Mouse (Mus musculus): ENCODE results near the gene Ddc. TPM values are rescaled to one million over a fixed set of nuclear protein-coding genes. Genes with fewer than 3 reads are reported as not detected.

Ddc gene
- 20.4 and 21.1 TPM in 2 replicates for polyA plus RNA-seq (2015; fragmentation: Nextera tagmentation; extraction: Ambion mirVana)

DNA sequence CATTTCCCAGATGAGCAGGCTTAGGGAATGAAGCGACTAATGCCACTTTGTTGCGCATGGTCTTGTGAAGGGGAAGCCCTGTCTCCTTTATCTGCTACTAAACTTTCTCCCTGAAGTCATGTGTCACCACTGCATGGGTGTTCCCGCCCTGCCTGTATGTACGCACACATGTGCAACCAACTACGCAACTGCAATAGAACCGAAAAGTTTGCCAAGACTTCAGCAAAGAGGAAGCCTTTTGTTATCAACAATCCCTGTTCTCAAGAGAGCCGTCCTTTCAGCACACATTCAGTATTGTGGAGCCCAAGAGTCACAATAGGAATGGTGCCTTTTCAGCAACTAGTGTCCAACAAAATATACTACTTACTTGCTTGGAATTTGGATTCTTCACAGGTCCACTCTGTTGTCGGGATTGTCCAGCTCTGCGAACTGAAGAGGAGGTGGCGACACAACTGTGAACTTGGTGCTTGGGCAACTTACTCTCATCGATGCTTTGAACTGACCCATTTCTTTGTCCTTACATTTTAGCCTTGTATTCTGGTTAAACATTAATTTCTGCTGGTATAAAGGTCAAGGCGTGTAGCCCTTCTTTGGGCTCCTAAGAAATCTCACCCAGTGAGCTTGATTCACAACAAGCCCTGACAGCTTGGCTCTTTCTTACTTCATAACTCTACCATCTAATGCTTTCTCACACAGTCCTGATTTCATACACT, at the start of gene Ddc:
Gene Ddc, minus strand, starts transcription at position 500 of the 713 bp plus-strand sequence.
- ATAC-seq (replicated peaks) = no peak
- Histone ChIP-seq H3K9ac (no peak within 1 kb of the TSS), H3K4me2 (no peak within 1 kb of the TSS), H3K27me3 (replicated peaks) (no peaks in the 10 kb centered on the region), H3K27ac (no peak within 1 kb of the TSS), H3K4me3 (no peak within 1 kb of the TSS), H3K4me1 (no peaks in the 10 kb centered on the region), H3K36me3 (replicated peaks) (no peaks in the 10 kb centered on the region), H3K9me3 (no peaks in the 10 kb centered on the region)
- 81% methylated on average over 12 of the region's 12 CpGs for WGBS

DNA sequence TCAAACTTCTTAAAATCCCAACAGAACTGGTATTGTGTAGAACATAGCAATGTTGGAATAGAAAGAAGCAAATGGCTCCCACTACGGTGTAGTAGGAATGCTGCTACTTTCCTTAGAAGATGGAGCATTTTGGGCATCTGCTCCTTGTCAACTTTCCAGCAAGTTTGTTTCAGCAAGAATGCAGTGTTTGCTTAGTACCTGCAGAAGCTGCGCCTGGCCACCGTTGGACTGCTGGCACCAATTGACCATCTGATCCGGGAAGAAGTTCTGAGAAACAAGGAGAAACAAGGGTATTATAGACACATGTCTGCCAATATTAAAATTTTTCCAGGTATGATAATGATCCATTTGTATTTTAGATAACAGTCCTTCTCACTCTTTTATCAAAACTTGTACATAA, 47.8 kb upstream of the Ddc start:
- H3K36me3 ChIP-seq (replicated peaks) = 0 out of 2 replicates have a peak, but pooled peaks cover 4% of the 10 kb centered on the region
- no peak overlapping the region for H3K27ac ChIP-seq
- H3K27me3 ChIP-seq (replicated peaks) = no peaks in the 10 kb centered on the region
- no peak overlapping the region for H3K4me2 ChIP-seq
- H3K9ac ChIP-seq = no peak overlapping the region
- no peak for ATAC-seq (replicated peaks)
- H3K4me3 ChIP-seq = no peak overlapping the region
- WGBS = 91% methylated on average over 4 of the region's 4 CpGs
- H3K4me1 ChIP-seq = no peaks in the 10 kb centered on the region
- H3K9me3 ChIP-seq = no peaks in the 10 kb centered on the region

DNA sequence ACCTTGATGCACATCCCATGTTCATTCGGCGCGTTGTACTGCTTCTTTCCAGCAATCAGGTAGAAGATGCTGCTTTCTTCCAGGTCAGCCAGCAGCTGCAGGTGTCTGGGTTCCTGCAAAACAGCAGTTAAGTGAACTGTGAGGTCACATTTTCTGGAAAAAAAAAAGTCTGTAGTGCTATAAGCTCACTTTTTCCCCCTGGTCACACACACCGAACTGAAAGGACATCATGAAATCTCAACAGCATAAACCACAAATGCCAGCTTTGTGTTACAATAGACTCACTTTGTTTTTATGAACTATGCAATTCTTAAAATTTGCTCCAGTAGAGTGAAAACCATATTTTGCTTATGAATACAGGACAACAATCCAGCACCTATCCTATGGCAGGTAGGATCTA, 46.9 kb upstream of the Ddc start:
- H3K4me3 ChIP-seq = no peak overlapping the region
- 0 out of 2 replicates have a peak, but pooled peaks cover 4% of the 10 kb centered on the region for H3K36me3 ChIP-seq (replicated peaks)
- no peak overlapping the region for H3K4me2 ChIP-seq
- H3K27ac ChIP-seq = no peak overlapping the region
- no peaks in the 10 kb centered on the region for H3K27me3 ChIP-seq (replicated peaks)
- WGBS = 96% methylated on average over 4 of the region's 4 CpGs
- H3K9ac ChIP-seq = no peak overlapping the region
- no peak for ATAC-seq (replicated peaks)
- no peaks in the 10 kb centered on the region for H3K9me3 ChIP-seq
- H3K4me1 ChIP-seq = no peaks in the 10 kb centered on the region

DNA sequence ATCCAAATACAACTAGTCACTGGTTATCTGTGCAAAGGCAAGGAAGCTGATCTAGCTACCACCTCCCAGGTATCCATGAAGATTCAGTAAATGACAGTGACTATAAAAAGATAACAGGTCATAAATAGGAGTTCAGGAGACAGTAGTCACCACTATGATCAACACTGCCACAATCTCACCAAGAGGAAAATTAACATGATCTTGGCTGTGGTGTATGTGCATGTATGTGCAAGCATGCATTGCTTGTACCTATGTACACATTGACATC, 46.1 kb upstream of the Ddc start:
- Histone ChIP-seq H3K4me3 (no peak overlapping the region), H3K9ac (no peak overlapping the region), H3K4me2 (no peak overlapping the region), H3K9me3 (no peaks in the 10 kb centered on the region), H3K27ac (no peak overlapping the region), H3K27me3 (replicated peaks) (no peaks in the 10 kb centered on the region), H3K4me1 (no peaks in the 10 kb centered on the region), H3K36me3 (replicated peaks) (0 out of 2 replicates have a peak, but pooled peaks cover 4% of the 10 kb centered on the region)
- no peak for ATAC-seq (replicated peaks)

DNA sequence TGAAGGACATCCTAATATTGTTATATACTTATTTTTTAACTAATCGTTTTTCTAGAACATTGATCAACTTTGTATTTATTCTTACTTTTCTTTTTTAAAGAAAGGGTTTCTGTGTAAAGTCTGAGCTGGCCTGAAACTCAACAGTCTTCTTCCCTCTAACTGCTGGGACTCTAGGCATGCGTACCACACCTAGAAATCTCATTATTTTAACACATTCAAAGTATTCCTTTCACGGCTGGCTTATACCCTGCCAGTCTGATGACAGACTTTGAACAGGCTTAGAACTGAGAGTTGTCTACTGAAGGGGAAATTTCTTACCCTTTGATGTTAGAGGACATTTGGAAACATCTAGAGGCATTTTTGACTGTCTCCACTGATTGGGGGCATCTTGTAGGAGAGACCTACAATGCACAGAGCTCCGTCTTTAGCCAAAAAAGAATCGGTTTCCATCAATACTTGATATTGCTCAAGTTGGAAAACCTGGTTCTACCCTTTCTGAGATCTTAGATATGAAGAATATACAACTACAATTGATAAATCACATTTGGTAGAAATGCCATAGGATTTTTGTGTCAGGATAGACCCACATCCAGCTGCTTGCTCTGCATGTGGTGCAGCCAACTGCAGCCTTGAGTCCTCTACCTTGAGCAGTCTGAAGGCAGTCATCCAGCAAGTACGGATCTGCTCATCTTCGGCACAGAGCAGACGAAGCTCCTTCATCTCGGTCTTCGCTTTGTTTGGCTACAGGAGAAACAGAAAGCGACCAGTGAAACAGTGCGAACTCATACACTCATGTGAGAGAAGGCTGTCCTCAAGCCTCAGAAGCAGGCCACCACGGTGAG, 45.5 kb upstream of the Ddc start:
- H3K27ac ChIP-seq = no peak overlapping the region
- no peak for ATAC-seq (replicated peaks)
- H3K27me3 ChIP-seq (replicated peaks) = no peaks in the 10 kb centered on the region
- 82% methylated on average over 13 of the region's 13 CpGs for WGBS
- no peak overlapping the region for H3K4me2 ChIP-seq
- H3K4me3 ChIP-seq = no peak overlapping the region
- 0 out of 2 replicates have a peak, but pooled peaks cover 4% of the 10 kb centered on the region for H3K36me3 ChIP-seq (replicated peaks)
- no peaks in the 10 kb centered on the region for H3K9me3 ChIP-seq
- H3K9ac ChIP-seq = no peak overlapping the region
- H3K4me1 ChIP-seq = no peaks in the 10 kb centered on the region

DNA sequence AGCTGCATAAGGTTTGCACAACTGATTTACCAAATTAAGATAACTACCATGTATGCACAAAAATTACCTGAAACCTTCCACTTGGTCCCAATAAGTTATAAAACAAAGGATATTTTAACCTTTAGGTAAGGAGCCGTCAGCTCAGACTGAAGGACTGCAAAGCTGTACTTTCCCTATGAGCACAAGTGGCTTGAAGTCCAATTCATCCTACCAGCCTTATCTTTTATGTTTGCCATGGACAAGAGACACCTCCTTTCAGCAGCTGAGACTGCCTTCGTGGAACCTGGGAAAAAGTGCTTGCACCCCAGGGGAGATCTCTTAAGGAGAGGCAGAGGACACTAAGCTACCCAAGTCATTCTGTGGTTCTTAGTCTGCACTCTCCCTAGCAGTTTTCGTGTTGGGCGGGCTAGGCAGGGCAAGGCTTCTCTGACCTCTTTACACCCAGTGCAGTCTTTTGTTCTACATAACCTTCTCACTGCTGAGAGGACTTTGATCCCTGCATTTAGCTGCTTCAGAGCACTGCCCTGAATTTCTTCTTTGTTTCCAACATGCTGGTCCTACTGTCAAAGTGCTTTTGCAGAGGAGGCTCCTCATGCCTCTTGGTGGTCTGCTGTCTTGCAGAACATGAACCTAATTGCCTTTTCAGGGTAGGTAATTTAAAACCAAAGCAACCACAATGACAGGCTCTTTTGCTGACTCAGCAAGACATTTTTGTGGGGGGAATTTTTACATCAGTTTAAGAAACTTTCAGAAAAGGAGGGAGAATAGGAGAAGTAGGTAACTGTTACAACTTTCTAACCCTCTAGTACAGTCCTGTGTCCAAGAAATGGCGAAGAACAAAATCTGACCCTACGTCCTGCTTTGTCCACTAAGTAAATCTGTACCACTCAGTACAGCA, 44.6 kb upstream of the Ddc start:
- no peaks in the 10 kb centered on the region for H3K27me3 ChIP-seq (replicated peaks)
- ATAC-seq (replicated peaks) = no peak

DNA sequence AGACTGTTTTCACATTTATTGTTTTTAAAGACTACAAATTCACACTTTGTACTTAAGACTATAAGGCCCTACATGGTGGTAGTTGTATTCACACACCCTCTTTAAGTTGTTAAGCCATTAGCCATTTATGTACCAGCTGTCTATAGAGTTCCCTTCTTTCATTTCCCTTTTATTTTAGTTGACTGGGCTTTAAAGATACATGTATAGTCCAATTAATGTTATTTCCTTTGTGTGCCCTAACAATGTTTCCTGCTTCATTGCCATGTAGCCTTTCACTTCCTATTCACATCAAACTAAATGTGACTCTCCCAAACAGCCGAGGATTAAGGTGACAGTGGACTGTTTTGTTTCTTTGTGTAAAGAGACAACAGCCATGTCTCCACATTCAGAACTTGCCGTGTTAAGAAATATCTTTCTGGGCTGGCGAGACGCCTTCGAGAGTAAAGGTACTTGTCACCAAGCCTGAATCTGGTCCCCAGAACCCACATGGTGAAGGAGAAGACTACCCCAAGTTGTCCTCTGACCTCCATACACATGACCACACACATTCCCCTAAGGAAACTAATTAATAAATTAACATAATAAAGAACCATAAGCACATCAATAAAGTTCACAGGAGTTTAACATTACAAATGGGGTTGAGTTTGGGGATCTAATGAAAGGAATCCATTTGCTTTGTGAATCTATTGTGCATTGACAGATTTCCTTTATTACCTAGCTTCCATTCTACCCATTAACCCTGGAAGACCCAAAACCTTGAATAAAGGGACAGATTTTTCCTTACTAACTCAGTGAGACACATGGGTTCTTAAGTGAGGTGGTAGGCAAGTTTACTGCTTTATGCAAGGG, 43.1 kb upstream of the Ddc start:
- no peak for ATAC-seq (replicated peaks)
- H3K4me1 ChIP-seq = no peaks in the 10 kb centered on the region
- no peak overlapping the region for H3K9ac ChIP-seq
- no peak overlapping the region for H3K4me2 ChIP-seq
- H3K4me3 ChIP-seq = no peak overlapping the region
- 0 out of 2 replicates have a peak, but pooled peaks cover 5% of the 10 kb centered on the region for H3K36me3 ChIP-seq (replicated peaks)
- no peaks in the 10 kb centered on the region for H3K27me3 ChIP-seq (replicated peaks)
- WGBS = 28% methylated on average over 5 of the region's 5 CpGs
- H3K27ac ChIP-seq = no peak overlapping the region
- H3K9me3 ChIP-seq = no peaks in the 10 kb centered on the region

More for the DNA sequence above, 44.6 kb upstream of the Ddc start:
- H3K9ac ChIP-seq = no peak overlapping the region
- H3K27ac ChIP-seq = no peak overlapping the region
- no peak overlapping the region for H3K4me2 ChIP-seq
- H3K4me1 ChIP-seq = no peaks in the 10 kb centered on the region
- H3K36me3 ChIP-seq (replicated peaks) = 0 out of 2 replicates have a peak, but pooled peaks cover 4% of the 10 kb centered on the region
- no peaks in the 10 kb centered on the region for H3K9me3 ChIP-seq
- H3K4me3 ChIP-seq = no peak overlapping the region
- WGBS = 47% methylated on average over 6 of the region's 6 CpGs

DNA sequence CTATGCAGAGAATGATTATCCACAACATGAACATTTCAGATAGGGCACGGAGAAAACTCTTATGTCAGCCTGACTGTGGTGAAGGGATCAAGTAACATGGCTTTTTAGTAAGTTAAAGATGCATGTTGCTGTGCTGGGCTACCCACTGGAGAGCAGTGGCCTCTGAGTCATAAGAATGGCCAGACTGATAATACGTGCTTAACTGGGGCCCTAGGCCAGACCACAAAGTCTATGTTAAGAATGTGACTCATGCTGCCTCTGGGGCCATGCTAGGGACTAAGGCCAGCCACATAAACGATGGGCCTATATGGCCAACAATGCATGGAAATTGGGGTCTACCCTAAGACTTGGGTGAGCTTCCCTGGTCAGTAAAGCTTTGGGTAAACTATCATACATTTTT, 41.7 kb upstream of the Ddc start:
- WGBS = 81% methylated on average over 3 of the region's 3 CpGs
- ATAC-seq (replicated peaks) = no peak

DNA sequence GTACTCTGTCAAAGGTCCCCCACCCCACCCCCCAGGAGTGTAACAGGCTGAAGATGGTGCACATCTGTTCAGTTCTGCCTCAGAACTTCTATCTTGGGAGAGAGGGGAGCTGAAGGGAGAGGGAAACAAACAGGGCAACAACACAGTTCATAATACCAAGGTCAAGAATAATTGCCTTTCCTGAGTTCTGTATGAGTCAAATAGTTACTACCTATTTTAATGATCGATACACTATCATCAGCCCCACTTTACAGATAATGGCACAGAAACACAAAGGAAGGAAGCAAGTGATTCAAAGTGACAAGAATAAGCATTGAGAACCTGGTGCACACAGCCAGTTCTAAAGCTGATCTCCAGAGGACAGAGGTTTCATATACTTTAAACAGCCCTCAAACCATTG, 40.6 kb upstream of the Ddc start:
- no peak for ATAC-seq (replicated peaks)
- Histone ChIP-seq H3K4me2 (no peak overlapping the region), H3K4me3 (no peak overlapping the region), H3K27ac (no peak overlapping the region), H3K36me3 (replicated peaks) (0 out of 2 replicates have a peak, but pooled peaks cover 5% of the 10 kb centered on the region), H3K9ac (no peak overlapping the region), H3K27me3 (replicated peaks) (no peaks in the 10 kb centered on the region), H3K9me3 (no peaks in the 10 kb centered on the region), H3K4me1 (no peaks in the 10 kb centered on the region)
- 97% methylated on average over 1 of the region's 1 CpGs for WGBS

More for the DNA sequence above, 41.7 kb upstream of the Ddc start:
- no peak overlapping the region for H3K27ac ChIP-seq
- H3K4me2 ChIP-seq = no peak overlapping the region
- H3K4me3 ChIP-seq = no peak overlapping the region
- no peaks in the 10 kb centered on the region for H3K27me3 ChIP-seq (replicated peaks)
- 0 out of 2 replicates have a peak, but pooled peaks cover 5% of the 10 kb centered on the region for H3K36me3 ChIP-seq (replicated peaks)
- H3K9me3 ChIP-seq = no peaks in the 10 kb centered on the region
- H3K9ac ChIP-seq = no peak overlapping the region
- H3K4me1 ChIP-seq = no peaks in the 10 kb centered on the region

DNA sequence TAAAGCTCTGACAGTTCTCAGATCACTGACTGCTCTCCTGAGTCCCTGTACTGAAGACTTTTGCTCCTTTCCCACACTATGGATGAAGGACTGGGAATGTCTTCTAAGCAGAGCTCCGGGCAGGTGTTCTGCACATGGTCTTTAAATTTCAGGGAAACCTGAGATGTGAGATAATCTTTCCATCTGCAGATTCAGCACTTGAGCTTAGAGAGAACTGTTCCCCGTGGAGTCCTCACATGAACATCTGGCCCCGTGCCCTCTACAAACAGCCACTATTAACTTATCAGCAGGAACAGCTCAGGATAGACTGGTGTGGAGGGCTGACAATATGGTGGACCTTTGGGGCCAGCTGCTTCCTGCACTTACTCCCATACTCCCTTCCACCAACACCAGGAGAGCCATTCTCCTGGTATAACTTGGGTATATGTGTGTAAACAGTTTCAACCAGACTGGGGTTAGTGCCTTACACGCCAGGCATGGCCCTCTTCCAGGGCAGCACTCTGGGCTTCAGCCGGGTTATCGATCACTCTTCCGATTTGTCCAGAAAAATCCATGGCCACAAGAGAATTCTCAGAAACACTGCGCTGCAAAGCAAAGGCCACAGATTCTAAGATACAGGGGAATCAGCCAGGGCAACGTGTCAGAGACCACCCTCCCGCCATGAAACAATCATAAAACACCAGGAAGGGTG, 39.5 kb upstream of the Ddc start:
- no peaks in the 10 kb centered on the region for H3K9me3 ChIP-seq
- ATAC-seq (replicated peaks) = no peak
- peaks cover 5% of the 10 kb centered on the region; the same call in 1 of the 2 replicates for H3K36me3 ChIP-seq (replicated peaks)
- no peak overlapping the region for H3K4me3 ChIP-seq
- no peak overlapping the region for H3K9ac ChIP-seq
- no peak overlapping the region for H3K4me2 ChIP-seq
- H3K27ac ChIP-seq = no peak overlapping the region
- H3K27me3 ChIP-seq (replicated peaks) = no peaks in the 10 kb centered on the region
- no peaks in the 10 kb centered on the region for H3K4me1 ChIP-seq
- 88% methylated on average over 10 of the region's 10 CpGs for WGBS

DNA sequence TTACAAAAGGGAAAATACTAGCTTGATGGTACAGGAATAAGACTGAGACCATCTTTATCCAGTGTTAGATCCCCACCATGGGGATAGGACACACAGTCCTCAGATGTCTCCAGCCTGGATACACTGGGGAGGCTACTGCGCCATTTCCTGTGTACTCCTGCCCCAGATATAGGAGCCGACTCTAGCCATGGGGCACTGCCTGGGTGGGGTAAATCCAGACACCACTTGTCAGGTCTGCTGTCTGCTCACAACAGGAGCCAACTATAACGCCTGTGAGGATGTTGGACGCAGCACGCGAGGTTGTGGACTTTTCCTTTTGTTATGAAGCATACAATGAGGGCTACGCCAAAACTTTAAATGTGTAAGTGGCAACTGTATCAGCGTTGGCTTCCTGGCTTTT, 36.9 kb upstream of the Ddc start:
- H3K9ac ChIP-seq = no peak overlapping the region

More for the DNA sequence above, 36.9 kb upstream of the Ddc start:
- Histone ChIP-seq H3K4me1 (no peaks in the 10 kb centered on the region), H3K4me2 (no peak overlapping the region), H3K9me3 (no peaks in the 10 kb centered on the region), H3K36me3 (replicated peaks) (peaks cover 5% of the 10 kb centered on the region; the same call in 1 of the 2 replicates), H3K4me3 (no peak overlapping the region), H3K27ac (no peak overlapping the region), H3K27me3 (replicated peaks) (no peaks in the 10 kb centered on the region)
- ATAC-seq (replicated peaks) = no peak
- WGBS = 81% methylated on average over 8 of the region's 8 CpGs
